Mouse (Mus musculus): ENCODE results near the gene Syt7.

DNA sequence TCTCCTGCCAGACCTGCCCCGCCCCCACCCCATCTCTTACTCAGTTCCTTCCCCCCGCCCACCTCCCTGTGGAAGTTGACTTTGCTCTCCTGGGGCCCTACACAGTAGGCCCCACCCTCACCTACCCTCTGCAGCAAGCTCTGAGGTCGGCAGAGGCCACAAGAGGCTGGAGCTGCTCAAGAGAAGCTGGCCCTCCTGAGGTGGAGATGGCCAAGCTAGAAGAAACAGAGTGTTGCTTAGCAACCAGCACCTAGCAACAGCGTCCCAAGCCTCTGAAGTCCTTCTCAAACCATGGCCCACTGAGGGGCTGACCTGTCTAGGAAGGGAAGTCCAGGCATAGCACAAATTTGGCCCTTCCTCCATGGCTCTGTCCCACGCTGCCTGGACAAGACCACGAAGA, 93.8 kb downstream of the Syt7 start, which contains the start of gene Ppp1r32:
- no peak for TF ChIP-seq POLR2A (IDR thresholded peaks at IDR 0.05; ENCODE audit: borderline replicate concordance, extremely low read depth, low read depth, low read length)
- TF ChIP-seq CTCF (IDR thresholded peaks at IDR 0.05; ENCODE audit: insufficient read depth, low read length): no peak
